Mouse (Mus musculus): ENCODE results near the gene Slc24a3.

Gene Slc24a3

GRCm38 (mm10) chr2:145213587-145213986 is 46.0 kb downstream of the Slc24a3 start:
- no peak for DNase-seq

- no peak for DNase-seq
Measured at GRCm38 (mm10) chr2:145214086-145214831, 46.7 kb downstream of the Slc24a3 start.

GRCm38 (mm10) chr2:145216580-145216979 is 49.0 kb downstream of the Slc24a3 start:
- DNase-seq: no peak

GRCm38 (mm10) chr2:145217422-145217821 is 49.9 kb downstream of the Slc24a3 start:
- DNase-seq: no peak

- DNase-seq: no peak
Measured at GRCm38 (mm10) chr2:145219246-145219645, 51.7 kb downstream of the Slc24a3 start.

- DNase-seq: no peak
Measured at GRCm38 (mm10) chr2:145223646-145224045, 56.1 kb downstream of the Slc24a3 start.

- DNase-seq: peak; percentile 36
Measured at GRCm38 (mm10) chr2:145225640-145226039, 58.1 kb downstream of the Slc24a3 start.

GRCm38 (mm10) chr2:145226100-145226499 is 58.5 kb downstream of the Slc24a3 start:
- DNase-seq: no peak

- DNase-seq: no peak
Measured at GRCm38 (mm10) chr2:145227351-145227750, 59.8 kb downstream of the Slc24a3 start.

GRCm38 (mm10) chr2:145232764-145233484 is 65.4 kb downstream of the Slc24a3 start:
- no peak for DNase-seq

GRCm38 (mm10) chr2:145233547-145234398 is 66.2 kb downstream of the Slc24a3 start:
- DNase-seq: peak; percentile 14

- DNase-seq: no peak
Measured at GRCm38 (mm10) chr2:145246384-145246783, 78.8 kb downstream of the Slc24a3 start.

GRCm38 (mm10) chr2:145248185-145248584 is 80.6 kb downstream of the Slc24a3 start:
- no peak for DNase-seq

- DNase-seq: no peak
Measured at GRCm38 (mm10) chr2:145257332-145257731, 89.8 kb downstream of the Slc24a3 start.

- DNase-seq: no peak
Measured at GRCm38 (mm10) chr2:145257855-145258254, 90.3 kb downstream of the Slc24a3 start.

- no peak for DNase-seq
Measured at GRCm38 (mm10) chr2:145260574-145260973, 93.0 kb downstream of the Slc24a3 start.

GRCm38 (mm10) chr2:145262153-145262552 is 94.6 kb downstream of the Slc24a3 start:
- no peak for DNase-seq

GRCm38 (mm10) chr2:145266723-145267122 is 99.2 kb downstream of the Slc24a3 start:
- DNase-seq: no peak

- no peak for DNase-seq
Measured at GRCm38 (mm10) chr2:145268971-145269370, 101.4 kb downstream of the Slc24a3 start.

GRCm38 (mm10) chr2:145269410-145269809 is 101.9 kb downstream of the Slc24a3 start:
- DNase-seq: no peak

- no peak for DNase-seq
Measured at GRCm38 (mm10) chr2:145274016-145274677, 106.6 kb downstream of the Slc24a3 start.

GRCm38 (mm10) chr2:145279336-145279735 is 111.8 kb downstream of the Slc24a3 start:
- no peak for DNase-seq

GRCm38 (mm10) chr2:145283746-145284145 is 116.2 kb downstream of the Slc24a3 start:
- no peak for DNase-seq
